Mouse (Mus musculus) kidney, postnatal 10 days (tissue): ENCODE results near the gene Txnrd2.

Experiments
- DNase-seq: peaks from one replicate; pipeline ENCODE4 v3.0.0; 2021; ENCODE audit warnings: mixed read lengths

Txnrd2 gene

GRCm38 (mm10) chr16:18426215-18426791 is at the start of gene Txnrd2:
TSS of gene Txnrd2 (plus strand) at chr16:18426384.
- peak; percentile 84 for DNase-seq

DNA sequence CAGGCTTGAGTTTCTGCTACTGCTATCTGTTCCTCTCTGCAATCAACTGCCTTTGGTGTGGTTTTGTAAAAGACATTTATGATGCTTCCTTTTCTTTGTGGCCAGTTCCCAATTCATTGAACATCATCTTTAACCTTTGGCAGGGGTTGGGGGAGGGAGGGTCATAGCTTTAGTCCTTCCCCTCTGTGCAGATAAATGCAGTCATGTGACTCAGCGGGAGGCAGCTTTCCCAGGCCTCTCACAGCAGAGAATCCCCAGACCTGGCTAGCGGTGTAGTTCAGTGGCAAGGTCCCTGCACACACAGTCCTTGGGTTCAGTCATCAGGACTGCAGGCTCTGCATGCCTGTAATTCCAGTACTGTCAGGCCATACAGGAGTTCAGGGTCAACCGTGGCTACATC is 49.0 kb upstream of the Txnrd2 start:
- peak; percentile 55 for DNase-seq

- DNase-seq: peak; percentile 8
These were observed 47.7 kb upstream of the Txnrd2 start for GRCm38 (mm10) chr16:18378489-18378888.

DNA sequence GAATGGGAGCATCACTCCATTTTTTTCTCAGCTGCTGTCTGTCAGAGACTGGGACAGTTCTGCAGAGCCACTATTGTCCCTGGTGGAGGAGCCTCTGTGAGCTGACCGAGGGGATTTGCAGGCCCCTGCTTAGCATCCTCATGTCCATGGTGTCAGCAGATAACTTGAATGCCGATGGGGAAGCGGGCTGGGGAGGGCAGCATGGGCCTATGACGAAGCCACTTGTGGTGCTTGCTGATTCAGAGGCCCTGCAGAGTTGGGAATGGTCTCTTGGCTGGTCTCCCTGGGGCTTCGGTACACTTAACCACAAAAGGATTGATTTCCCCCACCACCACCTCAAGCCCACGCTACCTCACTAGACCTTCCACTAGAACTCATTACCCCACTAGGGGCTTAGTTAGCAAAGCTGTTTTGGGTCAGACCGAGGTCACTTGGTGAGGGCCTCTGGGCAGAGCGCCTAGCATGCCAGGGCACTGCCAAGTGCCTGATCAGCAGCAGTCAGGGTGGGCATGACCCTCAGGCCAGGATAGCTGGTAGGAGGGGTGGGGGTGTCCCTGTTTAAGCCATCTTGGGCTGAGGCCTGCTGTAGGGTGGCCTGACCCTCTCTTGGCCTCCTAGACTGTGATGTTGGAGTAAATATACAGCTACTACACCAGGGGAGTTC is 46.7 kb upstream of the Txnrd2 start:
- peak; percentile 50 for DNase-seq

- peak; percentile 6 for DNase-seq
These were observed 45.6 kb upstream of the Txnrd2 start for GRCm38 (mm10) chr16:18380495-18381063.

GRCm38 (mm10) chr16:18381621-18382258 is 44.4 kb upstream of the Txnrd2 start:
- DNase-seq: peak; percentile 67

GRCm38 (mm10) chr16:18383045-18383726 is 43.0 kb upstream of the Txnrd2 start:
- DNase-seq: peak; percentile 68

- DNase-seq: peak; percentile 75
These were observed 42.4 kb upstream of the Txnrd2 start for GRCm38 (mm10) chr16:18383756-18384155.

GRCm38 (mm10) chr16:18384211-18384610 is 42.0 kb upstream of the Txnrd2 start:
- DNase-seq: peak; percentile 40

- no peak for DNase-seq
These were observed 41.5 kb upstream of the Txnrd2 start for GRCm38 (mm10) chr16:18384659-18385058.

- no peak for DNase-seq
These were observed 40.8 kb upstream of the Txnrd2 start for GRCm38 (mm10) chr16:18385411-18385810.

DNA sequence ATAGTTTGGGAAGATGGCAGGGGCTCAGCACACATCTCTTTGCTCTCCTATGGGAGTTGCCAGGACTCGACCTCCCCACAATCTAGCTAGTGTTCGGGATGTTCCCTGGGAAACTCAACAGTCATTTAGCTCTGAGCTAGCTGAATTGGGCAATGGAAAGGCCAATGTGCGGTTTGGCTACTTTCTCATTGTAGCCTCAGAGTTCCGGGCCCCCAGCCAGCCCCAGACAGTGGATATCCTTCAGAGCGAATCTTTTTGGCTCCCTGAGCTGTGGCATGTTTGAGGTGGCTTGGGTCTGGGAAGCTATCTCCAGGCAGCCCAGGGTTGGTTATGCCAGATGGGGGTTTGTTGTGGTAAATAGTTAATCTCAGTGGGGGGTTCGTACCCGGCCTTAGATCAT is 39.7 kb upstream of the Txnrd2 start:
- DNase-seq: peak; percentile 51

DNA sequence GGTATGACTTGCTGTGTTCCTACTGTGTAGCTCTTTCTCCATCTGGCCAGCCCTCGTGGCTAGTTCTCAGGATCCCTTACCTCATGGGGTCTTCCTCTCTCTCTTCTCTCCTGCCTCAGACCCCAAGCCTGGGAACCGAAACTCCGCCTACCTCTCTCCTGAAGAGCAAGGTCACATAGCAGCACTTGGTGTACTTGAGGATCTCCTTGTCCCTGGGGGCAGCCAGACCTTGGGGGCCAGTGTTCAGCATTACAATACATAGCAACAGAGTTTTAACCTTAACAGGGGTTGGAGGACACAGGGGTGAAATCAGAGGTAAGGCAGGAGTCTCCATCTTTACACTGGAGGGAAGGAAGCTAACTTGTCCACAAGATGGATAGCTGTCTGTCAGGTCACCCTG is 39.2 kb upstream of the Txnrd2 start:
- DNase-seq: peak; percentile 12

DNA sequence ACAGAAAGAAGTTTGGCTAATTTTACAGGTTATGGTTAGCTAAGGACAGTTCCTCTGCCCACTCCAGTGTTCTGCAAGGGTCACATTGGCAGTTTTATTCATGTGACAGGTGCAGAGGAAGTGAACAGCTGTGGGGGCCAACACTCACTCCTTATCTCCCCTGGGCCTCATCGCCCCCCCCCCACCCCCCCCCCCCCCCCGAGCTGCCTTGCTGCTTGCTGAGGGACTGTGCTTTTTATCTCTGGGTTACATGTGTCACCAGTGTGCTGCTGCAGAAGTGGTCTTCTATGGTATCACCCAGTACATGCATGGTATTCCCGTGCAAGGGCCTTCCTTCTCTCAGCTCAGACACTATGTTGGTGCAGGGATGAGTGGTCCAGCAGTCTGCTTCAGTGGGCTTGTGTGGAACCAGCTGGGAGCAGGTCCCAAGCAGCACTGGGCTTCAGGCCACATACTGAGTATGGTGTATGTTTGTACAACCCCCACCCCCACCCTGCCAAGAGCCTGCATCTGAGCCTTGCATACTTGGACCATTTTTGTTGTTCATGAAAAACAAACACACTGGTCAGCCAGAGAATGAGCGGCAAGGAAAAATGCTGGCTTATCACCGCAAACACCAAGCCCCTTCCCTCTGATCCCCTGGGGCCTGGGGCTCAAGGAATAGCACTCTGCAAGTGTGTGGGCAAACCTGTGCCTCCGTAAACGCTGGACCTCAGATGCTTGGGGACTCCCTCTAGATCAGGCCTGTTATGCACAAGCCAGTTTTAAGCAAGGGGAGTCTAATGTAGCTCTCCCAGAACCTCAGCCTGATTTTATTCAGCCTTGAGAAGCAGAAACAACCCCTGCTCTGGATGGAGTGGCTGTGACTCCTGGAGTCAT is 38.2 kb upstream of the Txnrd2 start:
- peak; percentile 69 for DNase-seq

GRCm38 (mm10) chr16:18388583-18389435 is 37.4 kb upstream of the Txnrd2 start:
- peak; percentile 67 for DNase-seq

- no peak for DNase-seq
These were observed 35.8 kb upstream of the Txnrd2 start for GRCm38 (mm10) chr16:18390399-18390798.

- peak; percentile 38 for DNase-seq
These were observed 35.1 kb upstream of the Txnrd2 start for GRCm38 (mm10) chr16:18391127-18391526.

- DNase-seq: no peak
These were observed 34.5 kb upstream of the Txnrd2 start for GRCm38 (mm10) chr16:18391728-18392127.

DNA sequence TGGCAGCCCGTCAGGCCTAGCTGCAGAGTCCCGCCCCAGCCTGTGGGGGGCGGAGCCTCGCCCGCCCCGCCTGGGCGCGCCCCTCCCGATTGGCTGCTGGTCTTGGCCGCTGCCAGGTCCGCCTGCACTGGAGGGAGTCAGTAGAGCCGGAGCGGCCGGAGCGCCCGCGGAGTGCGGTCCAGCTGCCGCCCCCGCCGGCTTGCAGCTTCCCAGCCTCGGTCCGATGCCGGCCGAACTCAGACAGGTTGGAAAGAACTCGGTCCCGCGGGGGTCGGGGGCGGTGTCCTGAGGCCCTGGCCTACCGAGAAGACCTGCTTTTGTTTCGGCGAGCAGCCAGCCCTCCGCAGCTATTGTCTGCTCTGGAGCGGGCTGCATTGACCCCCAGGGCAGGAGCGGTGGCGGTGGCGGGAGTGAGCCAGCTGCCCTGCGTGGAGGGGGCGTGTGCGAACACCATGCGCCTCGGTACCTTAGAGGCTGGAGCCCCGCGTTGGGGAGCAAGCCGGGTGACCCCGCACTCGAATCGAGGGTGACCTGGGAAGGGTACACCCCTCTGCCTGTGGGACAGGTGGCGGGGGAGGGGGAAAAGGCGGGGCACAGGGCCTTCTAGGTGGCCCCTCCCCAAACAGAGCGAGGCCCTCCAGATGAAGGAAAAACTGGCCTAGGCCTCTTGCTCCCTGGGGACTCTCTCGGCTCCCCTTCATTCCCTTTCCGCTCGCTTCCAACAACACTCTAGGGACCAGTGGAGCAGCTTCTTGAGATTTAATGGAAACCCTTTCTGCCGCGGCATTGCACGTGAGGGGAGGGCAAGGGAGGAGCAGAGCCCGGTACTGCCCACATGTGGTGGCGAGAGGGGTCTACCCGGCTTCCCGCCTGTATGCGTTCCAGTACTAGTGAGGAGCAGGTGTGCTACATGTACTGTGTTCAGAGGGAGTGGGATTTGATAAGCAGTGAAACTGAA is 33.4 kb upstream of the Txnrd2 start:
- DNase-seq: peak; percentile 94

DNA sequence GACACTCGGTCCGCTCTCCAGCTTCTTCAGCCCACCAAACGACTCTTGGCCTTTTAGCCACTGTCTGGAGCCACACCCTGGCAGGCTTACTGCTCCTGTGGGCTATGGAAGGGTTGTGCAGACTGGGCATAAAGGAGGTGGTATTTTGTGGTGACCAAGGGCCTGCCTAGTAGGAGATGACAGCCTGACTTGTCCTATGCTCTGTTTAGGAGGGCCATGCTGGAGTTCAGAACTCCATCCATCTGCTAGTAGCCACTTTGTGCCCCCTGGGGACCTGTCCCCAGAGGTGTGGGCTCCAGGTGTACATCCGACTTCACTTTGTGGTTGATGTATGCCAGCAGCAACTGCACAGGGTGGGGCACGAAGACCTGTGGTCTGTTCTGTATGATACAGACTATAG is 32.6 kb upstream of the Txnrd2 start:
- no peak for DNase-seq
